Mouse (Mus musculus) liver, adult 2 months (tissue): ENCODE data around the gene Snx14.

Experiments used
- CTCF ChIP-seq: fragments of 200-500 bp; IDR thresholded peaks from 2 replicates; pipeline ENCODE4 v1.5.1; 2011; ENCODE audit warnings: low read depth, low read length, control low read depth
- POLR2A ChIP-seq: fragments of 200-500 bp; IDR thresholded peaks from 2 replicates; pipeline ENCODE4 v1.6.1; 2011; ENCODE audit warnings: low read length, control low read depth; ENCODE audit not compliant: insufficient read depth; ENCODE audit errors: extremely low read depth

- TF ChIP-seq POLR2A (no peak), CTCF (no peak)
Measured at GRCm38 (mm10) chr9:88352741-88353140, 86.0 kb downstream of the Snx14 start.
